ENCODE assay signal across 8 mouse cellular contexts in genomic region chr12:100726651-100727050, GRCm38 (mm10). TPM values are rescaled to one million over a fixed set of nuclear protein-coding genes. Genes with fewer than 3 reads are reported as not detected.
DNase-seq lines count a peak whose midpoint lies in the region; ATAC-seq lines count a peak whose summit lies in the region.

Gene Rps6ka5 (minus strand): TSS chr12:100726983.

- peaks cover 8% of the 10 kb centered on the region for H3K4me1 ChIP-seq in neural tube, embryonic 12.5 days
- peaks cover 2% of the 10 kb centered on the region; the same call in 1 of the 2 replicates for H3K4me1 ChIP-seq in neural tube, embryonic 14.5 days (ENCODE audit: control insufficient read depth, insufficient read depth, low read length)

- H3K27ac ChIP-seq in neural tube, embryonic 12.5 days = no peak within 1 kb of the TSS
- no peak within 1 kb of the TSS for H3K27ac ChIP-seq in neural tube, embryonic 14.5 days (ENCODE audit: low read depth, low read length)

- no peak within 1 kb of the TSS for H3K4me3 ChIP-seq in neural tube, embryonic 12.5 days
- no peak within 1 kb of the TSS for H3K4me3 ChIP-seq in neural tube, embryonic 14.5 days (ENCODE audit: low read depth, low read length)

- H3K4me2 ChIP-seq in neural tube, embryonic 12.5 days (replicated peaks) = peak within 1 kb of the TSS; percentile 54
- H3K4me2 ChIP-seq in neural tube, embryonic 14.5 days (ENCODE audit: low read depth, low read length) = peak within 1 kb of the TSS; percentile 55; the same call in 1 of the 2 replicates

- no peaks in the 10 kb centered on the region for H3K36me3 ChIP-seq in neural tube, embryonic 12.5 days
- H3K36me3 ChIP-seq in neural tube, embryonic 14.5 days (ENCODE audit: control insufficient read depth, insufficient read depth, low read length) = no peaks in the 10 kb centered on the region

- H3K9ac ChIP-seq in neural tube, embryonic 12.5 days = no peak within 1 kb of the TSS
- H3K9ac ChIP-seq in neural tube, embryonic 14.5 days (replicated peaks; ENCODE audit: low read depth, low read length) = no peak within 1 kb of the TSS

- ATAC-seq in neural tube, embryonic 12.5 days (ENCODE audit: low FRiP score, low read depth) = no peak
- ATAC-seq in neural tube, embryonic 14.5 days (ENCODE audit: low read depth) = no peak

- no peak for DNase-seq in adrenal gland, postnatal 14 days
- no peak for DNase-seq in adrenal gland, postnatal 36 days
- DNase-seq in neural tube, embryonic 10.5 days (ENCODE audit: extremely low spot score, low spot score) = no peak
- DNase-seq in left cerebral cortex, postnatal 14 days (ENCODE audit: low spot score in 2 of 2) = no peak
- DNase-seq in kidney, postnatal 10 days = no peak
- no peak for DNase-seq in Muller cell, postnatal 12 days (ENCODE audit: inconsistent ontology term)

- intact Hi-C loops in left cerebral cortex, postnatal 14 days (cut with DNase I) = loop anchor here (5.0 kb wide), 1 partner anchor 46 kb away; no protein-coding TSS in a partner anchor

- H3K27me3 ChIP-seq in neural tube, embryonic 12.5 days (replicated peaks) = no peaks in the 10 kb centered on the region; the same call in 1 of the 2 replicates
- H3K27me3 ChIP-seq in neural tube, embryonic 14.5 days (ENCODE audit: control insufficient read depth, insufficient read depth, low read length) = no peaks in the 10 kb centered on the region

- H3K9me3 ChIP-seq in neural tube, embryonic 12.5 days = no peaks in the 10 kb centered on the region
- no peaks in the 10 kb centered on the region for H3K9me3 ChIP-seq in neural tube, embryonic 14.5 days (ENCODE audit: control insufficient read depth, low read length)

- WGBS in neural tube, embryonic 12.5 days = 94% methylated on average over 4 of the region's 4 CpGs
- WGBS in neural tube, embryonic 14.5 days = 99% methylated on average over 4 of the region's 4 CpGs

RNA-seq across cellular contexts. Expression of gene Rps6ka5, which starts in this region (rescaled TPM):
- 11.2 and 12.6 TPM in 2 replicates for total RNA-seq in adrenal gland, postnatal 14 days (2021)
- 1 to 10 TPM; 4.1 to 8.2 TPM for total RNA-seq in adrenal gland, postnatal 36 days (2021)
- polyA plus RNA-seq in neural tube, embryonic 12.5 days (2016; fragmentation: Nextera tagmentation; extraction: Ambion mirVana) = 5.2 and 5.4 TPM in 2 replicates
- 10 to 100 TPM; 13.2 to 17.8 TPM for total RNA-seq in left cerebral cortex, postnatal 14 days (2021)
- 7.2 and 7.9 TPM in 2 replicates for polyA plus RNA-seq in neural tube, embryonic 14.5 days (2014; fragmentation: Nextera tagmentation; extraction: Ambion mirVana)
